Mouse (Mus musculus) neural tube, embryonic 13.5 days (tissue): Measurements from ENCODE around the gene Nbeal2. TPM values are rescaled to one million over a fixed set of nuclear protein-coding genes. Genes with fewer than 3 reads are reported as not detected.
"Not testable (repeated sequence)": the region's sequence is repeated elsewhere in the genome, so short reads cannot be mapped to it uniquely, and the experiment has no call there.

Source experiments
- ATAC-seq: fragments of 200-750 bp; cut with Nextera tagmentation; 2 replicates; pipeline ENCODE4 v1.8.0; 2017; ENCODE audit warnings: low read depth, mild to moderate bottlenecking, moderate TSS enrichment, moderate library complexity
- H3K27ac ChIP-seq: fragments of 300-500 bp; sonication (generic); replicated peaks from 2 replicates; pipeline ENCODE4 v1.5.1; 2015; ENCODE audit warnings: moderate library complexity, mild to moderate bottlenecking, inconsistent platforms
- H3K27me3 ChIP-seq: fragments of 300-500 bp; sonication (generic); 2 replicates; pipeline ENCODE4 v1.6.1; 2015; ENCODE audit warnings: mild to moderate bottlenecking, inconsistent platforms
- H3K36me3 ChIP-seq: fragments of 300-500 bp; sonication (generic); 2 replicates; pipeline ENCODE4 v1.6.1; 2015; ENCODE audit warnings: mild to moderate bottlenecking, inconsistent platforms
- H3K4me1 ChIP-seq: fragments of 300-500 bp; sonication (generic); replicated peaks from 2 replicates; pipeline ENCODE4 v1.6.1; 2015; ENCODE audit warnings: inconsistent platforms
- H3K4me2 ChIP-seq: fragments of 300-500 bp; sonication (generic); 2 replicates; pipeline ENCODE4 v1.6.1; 2015; ENCODE audit warnings: inconsistent platforms, mild to moderate bottlenecking, moderate library complexity
- H3K4me3 ChIP-seq: fragments of 300-500 bp; sonication (generic); 2 replicates; pipeline ENCODE4 v1.5.1; 2015; ENCODE audit warnings: mild to moderate bottlenecking, inconsistent platforms
- H3K9ac ChIP-seq: fragments of 300-500 bp; sonication (generic); 2 replicates; pipeline ENCODE4 v1.6.1; 2015; ENCODE audit warnings: moderate library complexity, mild to moderate bottlenecking, inconsistent platforms
- H3K9me3 ChIP-seq: fragments of 300-500 bp; sonication (generic); 2 replicates; pipeline ENCODE4 v1.6.1; 2016; ENCODE audit warnings: inconsistent platforms
- WGBS: fragments of 180-500 bp; shearing (Covaris S2); methylation state at CpG from one replicate; pipeline ENCODE4 v1.1.7; 2015; 5-methylcytosine and 5-hydroxymethylcytosine counted together
- polyA plus RNA-seq: library from polyadenylated mRNA; unstranded; fragments of >200 nt; fragmentation: Nextera tagmentation; extraction: Ambion mirVana; gene quantifications from 2 replicates; pipeline ENCODE4 v1.2.1, GENCODE M21; 2015

The Nbeal2 gene
- polyA plus RNA-seq, 1 experiment from 2014 or later: 2.2 TPM

DNA sequence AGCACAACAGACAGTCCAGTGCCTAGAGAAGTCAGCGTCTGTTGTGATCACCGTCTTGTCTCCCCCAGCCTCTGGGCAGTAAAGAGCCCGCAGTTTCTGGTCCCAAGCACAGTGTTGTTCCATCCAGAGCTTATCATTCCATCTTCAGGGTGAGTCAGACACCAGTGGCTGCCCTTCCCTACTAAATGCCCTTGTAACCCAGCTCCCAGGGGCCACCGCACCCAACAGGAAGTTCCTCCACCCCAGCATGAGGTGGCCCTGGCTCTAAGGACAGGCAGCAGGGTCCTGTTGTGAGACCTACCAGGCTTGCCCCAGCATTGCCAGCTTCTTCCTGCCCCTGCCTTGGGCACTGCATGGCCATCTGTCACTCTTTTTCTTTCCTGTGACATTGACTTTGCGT, 31.6 kb upstream of the Nbeal2 start:
- 73% methylated on average over 5 of the region's 5 CpGs for WGBS
- H3K4me3 ChIP-seq: no peak overlapping the region
- no peaks in the 10 kb centered on the region for H3K36me3 ChIP-seq
- H3K9ac ChIP-seq: no peak overlapping the region
- 0 out of 2 replicates have a peak overlapping the region, but pooled peaks have one; percentile 18 for H3K27ac ChIP-seq
- peaks cover 62% of the 10 kb centered on the region for H3K4me1 ChIP-seq
- no peaks in the 10 kb centered on the region for H3K27me3 ChIP-seq
- H3K4me2 ChIP-seq: no peak overlapping the region
- H3K9me3 ChIP-seq: no peaks in the 10 kb centered on the region
- no peak for ATAC-seq

DNA sequence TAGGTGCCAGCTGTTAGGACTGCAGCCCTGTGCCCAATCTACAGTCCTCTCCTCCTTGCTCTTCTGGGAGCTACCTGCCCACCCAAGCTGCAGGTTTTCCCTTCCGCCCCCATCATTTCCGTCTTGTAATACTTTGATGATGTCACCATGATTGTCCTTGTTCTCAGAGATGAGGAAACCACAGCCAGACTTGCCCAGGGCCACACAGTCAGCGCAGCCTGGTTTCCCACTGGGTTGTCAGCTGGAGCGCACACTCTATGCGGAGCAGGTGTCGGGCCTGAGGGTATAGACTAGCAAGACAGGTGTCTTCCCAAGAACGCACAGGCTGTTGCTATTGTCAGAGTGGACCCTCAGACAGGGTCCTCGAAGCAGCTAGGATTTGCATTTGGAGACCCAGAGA, 31.2 kb upstream of the Nbeal2 start:
- Histone ChIP-seq H3K36me3 (no peaks in the 10 kb centered on the region), H3K9me3 (no peaks in the 10 kb centered on the region), H3K4me2 (no peak overlapping the region), H3K4me1 (peaks cover 62% of the 10 kb centered on the region), H3K27ac (0 out of 2 replicates have a peak overlapping the region, but pooled peaks have one; percentile 18), H3K9ac (no peak overlapping the region), H3K27me3 (no peaks in the 10 kb centered on the region), H3K4me3 (no peak overlapping the region)
- ATAC-seq: no peak
- WGBS: 67% methylated on average over 8 of the region's 8 CpGs

DNA sequence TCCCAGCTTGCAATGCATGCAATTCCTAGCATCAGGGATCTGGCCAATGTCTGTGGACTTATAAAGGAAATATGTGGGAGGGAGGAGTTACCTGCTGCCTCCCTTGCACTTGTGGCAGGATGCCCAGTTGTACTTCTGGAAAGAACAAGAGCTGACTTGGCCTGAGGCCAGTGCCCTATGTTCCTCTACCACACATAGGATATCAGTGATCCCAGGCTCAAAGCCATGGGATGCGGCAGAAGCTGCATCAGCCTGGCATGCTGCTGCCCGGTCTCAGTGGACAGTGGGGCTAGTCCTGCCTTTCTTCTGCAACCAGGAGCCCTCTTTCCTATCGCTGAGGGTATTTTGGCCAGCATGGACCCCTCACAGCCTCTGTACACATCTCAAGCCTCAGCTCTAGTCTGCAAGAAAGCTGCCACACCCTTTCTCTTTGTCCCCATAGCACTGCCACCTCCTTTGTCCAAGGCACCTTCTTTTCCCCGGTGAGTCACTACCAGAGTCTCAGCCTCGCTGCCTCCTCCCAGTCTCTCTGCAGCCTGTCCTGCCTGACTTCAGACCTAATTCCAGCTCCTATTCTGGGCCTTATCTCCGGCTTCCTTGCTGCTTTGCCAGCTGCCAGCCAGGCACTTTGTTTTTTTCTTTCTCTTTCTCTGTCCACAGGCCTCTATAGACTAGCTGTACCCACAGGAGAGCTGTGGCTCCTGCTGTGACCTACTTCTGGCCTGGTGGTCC, 30.3 kb upstream of the Nbeal2 start:
- Histone ChIP-seq H3K27ac (peak overlapping the region; percentile 81), H3K9ac (peak overlapping the region; percentile 50; the same call in 1 of the 2 replicates), H3K4me2 (no peak overlapping the region), H3K27me3 (no peaks in the 10 kb centered on the region), H3K4me3 (no peak overlapping the region), H3K9me3 (no peaks in the 10 kb centered on the region), H3K4me1 (peaks cover 62% of the 10 kb centered on the region), H3K36me3 (no peaks in the 10 kb centered on the region)
- WGBS: 64% methylated on average over 6 of the region's 6 CpGs
- ATAC-seq: no peak; the same call in 1 of the 2 replicates

DNA sequence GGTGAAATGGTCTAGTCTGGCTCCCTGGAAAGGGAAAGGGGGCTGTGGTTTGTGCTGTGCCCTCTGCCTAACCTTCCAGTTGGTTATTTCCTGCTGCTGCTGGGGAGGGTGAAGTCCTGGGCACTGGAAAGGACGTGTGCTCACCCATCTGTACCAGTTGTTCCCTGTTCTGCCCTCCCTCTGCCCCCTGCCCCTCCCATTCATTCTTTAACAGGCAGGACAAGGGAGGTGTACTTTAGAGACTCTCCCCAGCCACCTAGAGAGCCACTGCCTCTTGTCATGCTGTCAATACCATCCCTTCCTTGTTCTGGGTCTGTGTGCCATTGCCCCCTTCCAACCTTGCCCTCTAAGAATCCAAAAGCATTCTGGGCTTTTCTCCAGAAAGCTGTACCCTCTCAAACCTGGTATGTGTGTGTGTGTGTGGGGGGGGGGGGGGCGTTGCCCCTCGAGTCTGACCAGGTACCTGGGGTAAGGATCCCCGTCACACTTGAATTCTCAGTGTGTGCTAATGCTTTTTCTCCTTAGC, 29.7 kb upstream of the Nbeal2 start:
- Histone ChIP-seq H3K4me2 (no peak overlapping the region), H3K4me1 (peaks cover 62% of the 10 kb centered on the region), H3K36me3 (no peaks in the 10 kb centered on the region), H3K9ac (peak overlapping the region; percentile 50; the same call in 1 of the 2 replicates), H3K27me3 (no peaks in the 10 kb centered on the region), H3K4me3 (no peak overlapping the region), H3K9me3 (no peaks in the 10 kb centered on the region), H3K27ac (peak overlapping the region; percentile 81)
- 59% methylated on average over 4 of the region's 4 CpGs for WGBS
- ATAC-seq: no peak

DNA sequence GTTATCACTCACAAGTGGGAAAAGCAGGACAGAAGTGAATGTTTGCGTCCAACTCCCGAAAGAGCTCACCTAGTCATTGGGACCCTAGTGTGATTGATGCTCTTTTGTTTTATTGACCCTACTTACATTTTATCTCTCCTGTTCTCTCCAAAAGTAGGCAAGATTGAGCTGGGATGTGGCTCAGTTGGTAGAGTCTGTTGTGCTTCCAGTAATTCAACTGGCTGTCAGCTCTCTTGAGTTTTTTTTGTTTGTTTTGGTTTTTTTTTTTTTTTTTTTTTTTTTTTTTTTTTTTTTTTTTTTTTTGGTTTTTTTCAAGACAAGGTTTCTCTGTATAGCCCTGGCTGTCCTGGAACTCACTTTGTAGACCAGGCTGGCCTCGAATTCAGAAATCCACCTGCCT, 28.7 kb upstream of the Nbeal2 start:
- H3K9ac ChIP-seq, H3K4me2 ChIP-seq, H3K27me3 ChIP-seq, H3K4me3 ChIP-seq, H3K9me3 ChIP-seq, ATAC-seq, H3K36me3 ChIP-seq: not testable (repeated sequence)
- peak overlapping the region; percentile 83; the same call in 1 of the 2 replicates for H3K27ac ChIP-seq
- peaks cover 67% of the 10 kb centered on the region for H3K4me1 ChIP-seq
- 65% methylated on average over 3 of the region's 3 CpGs for WGBS

DNA sequence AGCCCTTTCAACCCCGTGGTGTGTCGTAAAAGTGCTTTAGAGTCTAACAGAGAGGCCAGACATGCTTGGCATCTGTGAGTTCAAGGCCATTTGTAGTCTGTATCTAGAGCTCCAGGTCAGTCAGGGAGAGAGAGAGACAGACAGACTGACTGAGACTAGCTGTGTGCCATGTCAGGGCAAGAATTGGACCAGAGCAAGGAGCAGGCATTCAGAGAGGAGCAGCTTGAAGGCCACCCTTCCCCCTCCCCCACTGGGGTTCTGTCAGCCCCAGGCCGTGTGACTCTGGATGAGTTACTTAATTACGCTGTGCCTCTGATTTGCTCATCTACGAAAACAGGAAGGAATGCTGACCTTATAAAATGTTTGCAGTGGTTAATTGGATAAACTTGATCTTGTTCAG, 28.3 kb upstream of the Nbeal2 start:
- H3K4me1 ChIP-seq: peaks cover 68% of the 10 kb centered on the region
- no peak overlapping the region for H3K4me3 ChIP-seq
- no peaks in the 10 kb centered on the region for H3K36me3 ChIP-seq
- no peaks in the 10 kb centered on the region for H3K27me3 ChIP-seq
- peak overlapping the region; percentile 83 for H3K27ac ChIP-seq
- 29% methylated on average over 5 of the region's 5 CpGs for WGBS
- no peaks in the 10 kb centered on the region for H3K9me3 ChIP-seq
- H3K4me2 ChIP-seq: 0 out of 2 replicates have a peak overlapping the region, but pooled peaks have one; percentile 13
- no peak overlapping the region for H3K9ac ChIP-seq
- ATAC-seq: peak; percentile 57; the same call in 1 of the 2 replicates

DNA sequence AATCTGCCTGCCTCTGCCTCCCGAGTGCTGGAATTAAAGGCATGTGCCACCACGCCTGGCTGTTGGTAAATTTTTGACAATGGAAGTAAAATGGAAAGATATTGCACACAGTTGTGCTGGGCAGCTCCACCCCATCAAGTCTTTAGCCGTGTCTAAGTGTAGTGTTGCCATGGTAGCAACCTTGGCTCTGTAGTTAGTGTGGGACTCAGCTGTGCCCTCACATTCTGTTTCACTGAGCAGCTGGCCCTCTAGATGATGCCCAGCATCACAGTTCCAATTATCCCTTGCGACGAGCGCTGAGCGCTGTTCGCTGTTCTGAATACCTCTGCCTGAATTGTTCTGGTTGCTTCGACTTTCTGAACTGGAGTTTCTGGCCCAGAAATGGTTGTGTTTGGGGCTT, 27.9 kb upstream of the Nbeal2 start:
- Histone ChIP-seq H3K4me2 (0 out of 2 replicates have a peak overlapping the region, but pooled peaks have one; percentile 13), H3K27me3 (no peaks in the 10 kb centered on the region), H3K9ac (no peak overlapping the region), H3K4me1 (peaks cover 64% of the 10 kb centered on the region), H3K9me3 (no peaks in the 10 kb centered on the region), H3K36me3 (no peaks in the 10 kb centered on the region), H3K4me3 (no peak overlapping the region), H3K27ac (peak overlapping the region; percentile 83)
- peak; percentile 83 for ATAC-seq
- 30% methylated on average over 9 of the region's 9 CpGs for WGBS

DNA sequence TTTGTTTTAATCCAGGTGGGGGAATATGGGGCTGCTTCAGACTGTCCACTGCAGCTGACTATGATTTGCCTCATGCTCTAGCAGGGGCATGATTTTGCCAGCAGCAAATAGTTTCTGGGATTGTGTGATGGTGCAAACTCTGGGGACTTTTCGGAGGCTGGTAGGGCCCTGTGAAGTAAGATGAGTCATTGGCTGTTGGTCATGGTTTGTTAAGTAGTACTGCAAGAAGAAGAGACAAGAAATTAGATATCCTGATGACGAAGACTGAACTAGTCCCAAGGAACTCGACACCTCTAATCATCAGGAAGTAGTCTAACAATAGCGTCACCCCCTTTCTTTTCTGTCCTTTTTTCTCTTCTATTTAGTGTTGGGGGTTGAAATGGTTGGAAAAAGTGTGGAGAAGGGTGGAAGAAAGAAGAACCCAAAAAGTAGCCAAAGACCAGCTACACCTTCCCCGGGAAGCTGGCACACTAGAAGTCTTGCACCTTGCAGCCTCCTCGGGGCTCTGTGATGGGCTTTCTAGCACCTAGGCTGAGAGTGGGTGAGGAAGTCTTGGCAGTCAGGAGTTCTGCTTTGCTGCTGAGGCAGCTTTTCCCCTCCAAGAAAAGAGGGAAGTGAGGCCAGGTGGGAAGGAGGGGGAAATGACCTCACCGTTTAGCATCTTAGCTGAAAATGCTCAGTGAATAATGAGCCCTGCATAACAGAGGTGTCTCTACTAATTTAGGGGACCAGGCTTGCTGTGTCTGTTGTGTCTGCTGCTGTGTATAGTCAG, 27.0 kb upstream of the Nbeal2 start:
- WGBS: 92% methylated on average over 7 of the region's 7 CpGs

DNA sequence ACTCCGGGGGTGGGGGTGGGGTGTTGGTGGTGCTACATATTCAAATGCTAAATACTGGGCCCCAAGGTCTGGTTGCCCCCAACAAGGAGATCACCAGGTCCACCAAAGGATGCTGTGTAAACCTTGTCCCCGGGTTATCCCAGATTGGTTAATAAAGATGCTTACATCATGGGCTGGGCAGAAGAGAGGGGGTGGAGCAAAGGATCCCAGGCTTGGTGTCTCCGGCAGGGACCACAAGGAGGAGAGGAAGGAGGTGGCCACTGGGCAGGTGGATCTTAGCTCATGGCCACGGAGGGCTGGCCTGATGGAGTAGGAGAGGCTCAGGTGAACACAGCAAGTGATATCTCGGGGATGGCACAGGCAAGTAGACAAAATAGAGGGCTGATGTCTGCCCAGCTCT, 24.9 kb upstream of the Nbeal2 start:
- no peak for ATAC-seq
- no peaks in the 10 kb centered on the region for H3K27me3 ChIP-seq
- peaks cover 40% of the 10 kb centered on the region for H3K4me1 ChIP-seq
- no peaks in the 10 kb centered on the region for H3K36me3 ChIP-seq
- H3K4me3 ChIP-seq: no peak overlapping the region
- no peak overlapping the region for H3K9ac ChIP-seq
- H3K4me2 ChIP-seq: no peak overlapping the region
- no peak overlapping the region for H3K27ac ChIP-seq
- no peaks in the 10 kb centered on the region for H3K9me3 ChIP-seq
- WGBS: 79% methylated on average over 5 of the region's 5 CpGs

More for the DNA sequence above, 27.0 kb upstream of the Nbeal2 start:
- ATAC-seq: no peak
- H3K4me3 ChIP-seq: no peak overlapping the region
- no peak overlapping the region for H3K4me2 ChIP-seq
- peaks cover 60% of the 10 kb centered on the region for H3K4me1 ChIP-seq
- peak overlapping the region; percentile 83 for H3K27ac ChIP-seq
- H3K9ac ChIP-seq: no peak overlapping the region
- H3K27me3 ChIP-seq: no peaks in the 10 kb centered on the region
- H3K9me3 ChIP-seq: no peaks in the 10 kb centered on the region
- H3K36me3 ChIP-seq: no peaks in the 10 kb centered on the region

DNA sequence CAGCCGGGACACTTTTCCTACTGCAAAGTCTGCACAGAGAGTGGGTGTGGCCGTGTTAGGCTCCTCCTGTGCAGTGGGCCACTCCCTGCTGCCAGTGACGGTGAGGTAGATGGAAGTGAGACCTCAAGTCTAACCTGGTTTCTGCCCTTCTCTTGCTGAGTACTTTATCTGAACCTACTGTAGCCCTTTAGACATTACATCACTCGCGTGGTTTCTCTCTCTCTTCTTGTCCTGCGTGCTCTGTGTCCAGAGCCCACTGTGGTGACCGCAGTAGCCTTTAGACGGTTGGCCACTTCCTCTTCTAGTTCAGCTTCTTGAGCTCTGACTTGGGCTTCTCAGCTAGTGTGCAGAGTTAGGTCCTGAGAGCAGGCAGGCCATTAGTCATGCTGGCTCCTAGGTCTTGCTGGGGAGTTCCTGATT, 22.5 kb upstream of the Nbeal2 start:
- no peak for ATAC-seq
- H3K4me3 ChIP-seq: no peak overlapping the region
- H3K9me3 ChIP-seq: no peaks in the 10 kb centered on the region
- no peak overlapping the region for H3K27ac ChIP-seq
- no peak overlapping the region for H3K4me2 ChIP-seq
- WGBS: 88% methylated on average over 8 of the region's 8 CpGs
- peaks cover 33% of the 10 kb centered on the region for H3K4me1 ChIP-seq
- H3K36me3 ChIP-seq: no peaks in the 10 kb centered on the region
- no peak overlapping the region for H3K9ac ChIP-seq
- no peaks in the 10 kb centered on the region for H3K27me3 ChIP-seq

DNA sequence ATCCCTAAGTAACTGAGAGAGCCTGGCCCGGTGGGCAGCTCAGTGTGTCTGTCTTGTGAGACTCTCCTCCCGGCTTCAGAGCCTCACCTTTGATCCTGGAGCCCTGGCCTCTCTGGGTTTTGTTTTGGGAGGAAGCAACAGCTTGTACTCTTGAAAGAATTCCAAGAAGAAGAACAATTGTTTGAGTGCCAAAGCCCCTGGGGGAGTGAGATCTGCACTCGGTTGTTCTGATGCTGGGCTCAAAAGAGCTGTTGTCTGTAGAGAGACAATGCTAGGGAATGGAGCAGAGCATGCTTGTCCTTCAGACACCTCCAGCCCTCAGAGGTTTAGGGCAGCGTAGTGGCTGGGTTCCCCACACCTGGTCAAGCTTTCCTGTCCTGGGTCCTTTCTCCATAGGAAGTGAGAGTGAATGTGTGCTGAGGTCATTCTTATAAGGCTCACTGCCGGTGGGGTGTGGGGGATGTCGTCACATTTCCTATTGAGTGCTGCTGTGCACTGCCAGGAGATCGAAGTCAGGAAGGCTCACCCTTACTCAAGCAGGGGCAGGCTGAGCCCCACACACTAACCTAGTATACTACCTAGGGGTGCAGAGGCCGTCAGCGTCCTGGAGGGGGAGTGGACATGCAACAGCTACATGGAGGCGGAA, 19.3 kb upstream of the Nbeal2 start:
- H3K4me2 ChIP-seq: no peak overlapping the region
- no peaks in the 10 kb centered on the region for H3K27me3 ChIP-seq
- H3K27ac ChIP-seq: 0 out of 2 replicates have a peak overlapping the region, but pooled peaks have one; percentile 40
- H3K4me3 ChIP-seq: no peak overlapping the region
- no peaks in the 10 kb centered on the region for H3K36me3 ChIP-seq
- WGBS: 56% methylated on average over 10 of the region's 10 CpGs
- no peak overlapping the region for H3K9ac ChIP-seq
- peaks cover 27% of the 10 kb centered on the region for H3K4me1 ChIP-seq
- ATAC-seq: no peak
- H3K9me3 ChIP-seq: no peaks in the 10 kb centered on the region
